Mouse (Mus musculus): ENCODE results near the gene Slc6a15.

Gene Slc6a15

DNA sequence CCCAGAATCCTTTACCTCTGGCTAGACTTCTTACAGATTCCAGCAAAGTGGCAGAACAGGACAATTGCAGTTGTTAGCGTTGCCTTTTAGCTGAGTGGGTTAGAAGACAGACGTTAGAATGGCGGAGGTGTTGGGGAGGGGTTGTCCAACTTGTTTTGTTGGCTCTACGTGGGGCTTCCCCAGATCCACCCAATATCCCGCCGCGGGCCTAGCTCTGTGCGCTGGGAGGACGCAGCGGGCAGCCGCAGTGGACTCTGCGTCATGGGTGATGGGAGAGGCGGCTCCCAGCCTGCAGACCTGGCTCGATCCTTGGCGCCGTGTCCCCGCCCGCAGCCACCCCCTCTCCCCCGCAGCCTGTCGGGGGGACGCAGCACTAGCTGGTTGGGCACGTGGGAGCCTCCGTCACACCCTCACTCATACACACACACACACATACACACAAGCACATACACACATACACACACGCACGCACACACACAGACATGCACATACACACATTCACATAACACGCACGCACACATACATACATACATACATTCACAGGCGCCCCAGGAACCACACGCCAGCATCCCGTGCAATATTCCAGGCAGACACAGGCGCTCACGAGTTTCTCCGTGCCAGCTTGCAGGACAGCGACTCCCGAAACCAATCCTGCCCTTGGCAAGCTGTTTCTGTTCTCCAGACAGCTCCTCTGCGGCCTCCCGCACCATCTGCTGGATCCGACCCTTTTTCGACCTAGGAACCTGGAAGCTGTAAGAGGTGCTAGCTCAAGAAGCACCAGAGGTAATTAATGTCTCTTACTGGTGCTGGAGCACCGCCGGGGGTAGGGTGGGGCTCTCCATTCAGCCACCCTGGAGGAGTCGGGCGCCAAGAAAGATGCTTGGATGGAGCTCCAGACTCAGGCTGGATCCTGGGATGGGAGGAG, at the start of gene Slc6a15:
TSS of gene Slc6a15 (plus strand) at position 413 of the 925 bp plus-strand sequence.
- DNase-seq, result no peak

DNA sequence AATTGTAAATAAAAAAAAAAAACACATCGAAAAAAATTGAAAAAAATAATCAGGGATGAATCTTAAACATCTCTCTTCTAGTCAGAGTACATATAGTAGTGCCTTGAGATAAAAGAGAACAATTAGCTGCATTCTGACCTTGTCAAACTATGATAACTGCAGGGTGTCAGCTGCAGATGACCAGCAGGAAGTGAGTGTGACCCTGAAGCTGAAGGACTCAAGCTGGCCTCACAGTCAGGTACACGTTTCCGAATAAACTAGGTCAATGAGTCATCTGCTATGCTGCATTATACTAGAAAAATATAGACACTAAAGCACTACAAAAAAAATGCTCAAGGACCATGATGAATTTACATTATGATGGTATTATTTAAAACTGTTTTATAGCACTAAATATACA, 45.6 kb upstream of the Slc6a15 start:
- no peak for DNase-seq

DNA sequence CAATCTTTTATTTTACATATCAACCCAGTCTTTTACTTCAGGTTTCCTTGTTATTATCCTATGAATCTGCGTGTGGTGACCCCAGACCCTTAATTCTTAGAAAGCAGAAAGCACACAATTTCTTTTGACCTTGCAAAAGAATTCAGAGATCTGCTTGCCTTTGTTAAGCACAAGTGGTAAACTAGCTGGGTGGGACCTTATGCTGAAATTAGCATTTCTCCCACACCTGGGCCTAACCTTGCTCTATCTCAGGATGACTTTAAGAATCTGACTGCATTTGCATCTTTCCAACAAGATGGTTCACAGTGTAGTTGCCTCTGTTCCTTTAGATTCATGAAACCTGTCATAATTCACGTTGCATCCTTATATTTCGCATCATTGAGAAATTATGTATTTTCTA, 44.2 kb upstream of the Slc6a15 start:
- DNase-seq, result no peak

DNA sequence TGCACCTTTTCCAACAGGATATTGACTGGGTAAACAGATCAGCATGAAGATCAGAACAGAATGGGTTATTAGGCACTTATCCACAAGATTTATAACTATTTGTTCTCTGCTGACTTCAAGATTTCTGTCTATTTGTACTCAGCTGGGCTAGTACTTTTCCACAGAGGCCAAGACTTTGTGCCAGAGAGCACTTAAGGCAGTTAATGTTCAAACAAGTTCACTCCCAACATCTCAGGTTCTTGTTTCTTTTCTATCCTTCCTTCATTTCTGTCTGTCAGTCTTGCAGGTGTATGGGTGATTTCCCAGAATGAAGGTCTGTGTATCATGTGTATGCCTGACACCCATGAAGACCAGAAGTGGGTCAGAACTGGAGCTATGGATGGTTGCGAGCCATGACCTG, 33.3 kb upstream of the Slc6a15 start:
- DNase-seq, result no peak

DNA sequence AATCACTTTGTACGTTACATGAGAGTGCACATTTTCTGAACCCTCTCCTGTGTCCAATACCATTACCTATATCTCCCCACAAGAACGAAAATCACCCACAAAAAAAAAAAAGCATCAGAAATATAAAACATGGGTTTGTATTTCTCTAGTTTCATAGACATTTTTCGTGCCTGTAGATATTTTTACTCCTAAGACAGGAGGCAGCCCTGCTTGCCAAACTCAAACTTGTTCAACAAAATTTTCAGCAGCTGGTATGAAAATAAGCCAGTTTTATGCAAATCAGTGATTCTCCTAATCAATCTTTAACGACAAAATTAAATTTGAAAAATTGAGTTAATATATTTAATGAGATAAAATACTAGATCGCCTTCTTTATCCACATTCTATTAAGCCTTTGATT, 27.7 kb upstream of the Slc6a15 start:
- no peak for DNase-seq

DNA sequence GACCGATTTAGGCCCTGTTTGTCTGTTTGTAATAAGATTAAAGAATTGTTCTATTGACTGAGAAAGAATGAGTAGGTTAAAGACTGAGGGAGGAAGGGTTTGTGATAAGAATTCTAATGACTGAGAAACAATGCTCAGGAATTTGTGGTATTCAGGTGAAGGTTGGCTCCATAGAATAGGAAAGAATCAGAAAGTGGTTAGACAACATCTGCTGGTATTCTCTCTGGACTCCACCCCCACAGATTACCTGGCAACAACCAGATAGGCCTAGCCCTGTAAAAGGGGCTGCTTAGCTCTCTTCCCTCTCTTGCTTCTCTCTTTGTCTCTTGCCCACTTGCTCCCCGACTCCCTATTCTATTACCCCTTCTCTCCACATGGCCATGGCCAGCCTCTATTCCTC, 20.8 kb upstream of the Slc6a15 start:
- DNase-seq, result no peak

DNA sequence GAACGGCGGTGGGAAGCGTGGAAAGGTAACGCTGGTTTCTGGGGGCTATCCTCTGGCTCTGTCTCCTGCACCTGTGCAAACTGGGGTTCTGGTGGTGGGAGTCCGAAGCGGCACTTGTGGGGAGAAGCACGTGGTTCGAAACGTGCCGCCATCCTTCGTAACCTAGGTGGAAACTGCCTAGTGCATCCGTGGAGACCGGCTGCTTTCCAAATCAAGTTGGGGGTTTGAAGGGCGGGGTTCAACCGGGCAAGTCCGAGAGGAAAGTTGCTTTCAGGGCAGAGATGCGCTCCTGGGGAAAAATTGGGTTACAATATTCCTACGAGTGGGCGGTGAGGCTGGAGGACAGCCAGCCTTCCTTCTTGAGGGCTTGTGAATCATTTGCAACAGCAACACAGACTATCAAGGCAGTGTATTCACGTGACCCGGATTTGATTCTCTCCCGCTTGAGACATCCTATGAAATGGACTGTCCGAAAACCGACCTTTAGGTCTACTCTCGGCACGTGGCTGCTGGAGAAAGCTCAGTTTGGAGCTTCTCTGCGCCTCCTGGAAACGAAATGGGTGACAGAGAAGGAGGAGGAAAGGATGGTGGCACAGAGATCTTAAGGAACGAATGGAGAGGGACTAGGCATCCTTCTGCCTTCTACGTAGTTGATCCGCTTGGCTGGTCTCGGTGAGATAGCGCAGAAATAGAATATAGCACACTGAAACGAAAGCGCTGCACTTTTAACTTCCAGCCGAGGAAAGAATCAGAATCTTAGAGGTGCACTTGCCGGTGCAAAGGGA, 905 bp downstream of the Slc6a15 start:
- no peak for DNase-seq

DNA sequence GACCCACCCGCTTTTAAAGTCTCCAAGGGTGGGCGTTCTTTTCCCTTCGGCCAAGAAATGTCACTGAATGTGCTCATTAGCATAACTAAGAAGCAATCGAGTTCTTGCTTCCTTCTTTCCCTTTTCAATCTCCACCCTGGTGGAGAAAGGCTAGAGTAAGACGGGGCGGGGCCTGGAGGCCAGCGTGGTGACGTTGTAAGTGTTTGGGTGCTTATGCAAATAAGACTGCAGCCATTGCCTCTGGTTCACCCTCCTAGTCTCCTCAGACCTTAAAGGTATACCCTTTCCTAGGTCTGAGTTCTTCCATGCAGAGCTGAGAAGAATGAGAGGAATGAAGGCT, 1.5 kb downstream of the Slc6a15 start:
- no peak for DNase-seq

DNA sequence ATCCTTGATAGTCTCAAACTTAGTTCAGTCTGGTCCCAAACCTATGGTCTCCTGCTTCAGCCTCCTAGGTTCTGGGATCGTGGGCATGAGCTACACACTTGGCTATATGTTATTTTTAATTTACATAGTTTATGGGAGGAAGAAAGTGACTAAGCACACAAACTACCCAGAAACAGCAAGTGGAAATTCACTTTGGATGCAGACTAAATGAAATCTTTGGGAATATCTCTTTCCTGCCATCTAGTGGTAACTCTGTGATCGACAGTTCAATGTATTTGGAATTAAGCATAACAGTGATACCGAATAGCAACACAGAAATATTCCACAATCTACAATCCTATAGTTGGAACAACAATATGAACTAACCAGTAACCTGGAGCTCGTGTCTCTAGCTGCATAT, 34.6 kb downstream of the Slc6a15 start:
- no peak for DNase-seq

GRCm38 (mm10) chr10:103427717-103428116, 60.1 kb downstream of the Slc6a15 start:
- DNase-seq, result no peak

DNA sequence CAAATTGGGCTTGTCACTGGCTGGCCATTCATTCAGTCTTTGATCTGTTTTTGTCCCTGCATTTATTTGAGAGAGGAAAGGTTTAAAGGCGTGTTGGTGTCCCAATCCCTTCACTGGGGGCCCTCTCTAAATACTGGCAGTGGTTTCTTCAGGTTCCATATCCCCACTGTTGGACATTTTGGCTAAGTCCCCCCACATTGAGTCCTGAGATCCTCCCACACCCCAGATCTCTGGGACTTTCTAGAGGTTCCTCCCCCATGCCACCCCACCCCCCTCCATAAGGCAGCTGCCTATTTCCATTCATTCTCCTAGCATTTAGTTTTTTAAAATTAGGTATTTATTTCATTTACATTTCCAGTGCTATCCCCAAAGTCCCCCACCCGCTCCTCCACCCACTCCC, 75.0 kb downstream of the Slc6a15 start:
- no peak for DNase-seq

DNA sequence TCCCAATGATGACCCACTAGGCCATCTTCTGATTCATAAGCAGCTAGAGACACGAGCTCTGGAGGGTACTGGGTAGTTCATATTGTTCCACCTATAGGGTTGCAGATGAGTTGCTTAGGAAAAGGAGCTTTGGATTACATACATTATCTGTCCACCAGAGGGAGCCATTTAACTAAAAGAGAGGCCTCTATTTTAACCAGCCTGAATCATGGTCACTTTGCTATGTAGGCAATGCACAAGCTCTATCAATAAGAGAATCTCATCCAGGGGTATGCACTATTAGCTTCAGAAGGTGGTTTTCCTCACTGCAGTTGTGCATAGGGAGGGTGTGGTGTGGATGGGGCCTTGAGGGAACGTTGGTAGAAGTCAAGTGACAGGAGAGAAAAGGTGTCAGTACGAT, 75.5 kb downstream of the Slc6a15 start:
- DNase-seq, result no peak

- no peak for DNase-seq
Observed at GRCm38 (mm10) chr10:103448340-103448739, 80.8 kb downstream of the Slc6a15 start.

GRCm38 (mm10) chr10:103457896-103458295, 90.3 kb downstream of the Slc6a15 start:
- DNase-seq, result no peak
